Mouse (Mus musculus) erythroid progenitor cell, adult 5-6 weeks (primary cell): ENCODE results near the gene Npy5r. TPM values are rescaled to one million over a fixed set of nuclear protein-coding genes. Genes with fewer than 3 reads are reported as not detected.

Experiments used
- ATAC-seq: replicated peaks from 2 replicates; pipeline ENCODE4 v1.8.0; 2016; ENCODE audit warnings: moderate number of reproducible peaks, mild to moderate bottlenecking, moderate TSS enrichment, inconsistent platforms; ENCODE audit not compliant: poor library complexity, low FRiP score, severe bottlenecking
- total RNA-seq, 2 experiments: library from RNA; stranded (forward) in 1 of 2; stranded (reverse) in 1 of 2; fragments of 150-400 nt in 1 of 2; fragments of 186-747, 209-891 nt in 1 of 2; gene quantifications; 2 replicates each; pipeline versions ENCODE4 v1.2.3 to v1.2.4; 2015 to 2017; ENCODE audit warnings: low replicate concordance in 2 of 2

Gene Npy5r
- total RNA-seq (2015; ENCODE audit: low replicate concordance) (not detected in 2 replicates), total RNA-seq (2017; ENCODE audit: low replicate concordance) (not detected in 2 replicates)

DNA sequence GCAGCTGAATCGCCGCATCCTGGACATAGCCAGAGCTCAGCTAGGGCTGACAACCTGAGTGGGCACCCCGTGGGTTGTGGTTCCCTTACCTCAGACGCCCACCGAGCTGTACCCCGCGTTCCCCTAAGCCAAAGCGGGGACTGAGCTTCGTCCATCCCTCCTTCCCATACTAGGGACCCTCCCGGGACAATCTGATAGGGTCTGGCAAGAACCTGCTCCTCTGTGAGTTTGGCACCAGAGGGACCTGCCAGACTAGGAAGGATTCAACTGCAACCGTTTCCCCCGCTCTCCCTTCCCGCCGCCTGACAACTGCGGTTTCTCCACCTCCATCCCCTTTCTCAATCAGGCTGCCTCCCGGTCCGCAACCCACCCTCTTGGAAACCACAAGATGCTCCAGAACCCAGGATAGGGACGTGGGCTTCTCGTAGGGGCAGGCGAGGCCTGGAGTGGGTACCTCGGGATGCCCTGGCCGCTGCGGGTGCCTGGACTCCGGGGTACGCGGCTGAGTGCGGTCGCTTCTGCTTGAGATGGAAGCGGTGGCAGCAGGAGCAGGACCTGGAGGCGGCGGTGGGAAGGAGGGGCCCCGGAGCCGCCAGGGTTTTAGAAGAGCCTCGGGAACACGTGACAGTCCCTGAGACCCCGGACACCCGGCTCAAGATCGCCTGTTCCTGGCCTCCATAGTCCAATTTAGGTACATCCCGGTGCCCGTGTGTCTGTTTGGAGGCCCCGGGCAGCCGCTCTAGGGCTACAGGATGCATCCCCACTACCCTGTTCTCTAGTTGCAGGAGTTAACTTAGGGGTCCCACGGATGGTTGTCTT is at the start of gene Npy5r:
Gene Npy5r, minus strand, starts transcription at position 618 of the 819 bp plus-strand sequence.
- no peak for ATAC-seq

DNA sequence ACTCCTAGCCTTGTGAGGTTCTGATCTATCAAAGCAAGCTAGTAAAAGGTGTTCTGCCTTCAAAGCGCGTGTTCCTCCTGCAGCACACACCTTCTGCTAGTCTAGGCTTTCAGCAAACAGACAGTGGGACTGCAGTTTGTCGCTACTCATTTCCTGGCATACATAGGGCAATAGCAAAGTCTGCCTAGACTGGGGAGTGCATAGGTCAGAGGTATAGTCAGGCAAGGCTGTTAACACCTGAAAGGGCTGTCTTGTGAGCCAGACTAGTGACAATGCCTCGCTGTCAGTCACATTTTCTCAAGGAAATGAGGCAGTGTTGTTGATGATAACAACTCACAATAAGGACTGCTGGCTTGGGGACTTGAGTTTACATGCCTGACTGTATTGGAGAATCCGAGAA is 44.0 kb upstream of the Npy5r start:
- no peak for ATAC-seq

DNA sequence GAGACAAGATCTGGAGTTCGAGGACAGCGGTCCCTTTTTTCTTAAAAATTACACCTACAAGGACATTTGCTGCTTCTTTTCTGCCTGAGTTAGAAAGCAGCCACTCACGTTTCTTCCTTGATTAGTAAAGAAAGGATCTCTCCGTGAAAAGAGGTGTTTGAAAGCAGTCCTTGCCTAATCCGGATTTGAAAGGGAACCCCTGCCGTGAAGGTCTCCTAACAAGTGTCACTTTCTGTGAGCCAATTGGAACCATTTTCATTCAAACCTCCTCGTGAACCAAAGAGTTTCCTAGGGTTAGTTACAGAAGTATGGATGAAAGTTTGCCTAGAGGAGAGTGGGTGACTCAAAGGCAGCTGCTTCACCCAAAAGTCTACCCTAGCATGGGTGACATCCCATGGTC is 41.5 kb upstream of the Npy5r start:
- ATAC-seq: no peak

DNA sequence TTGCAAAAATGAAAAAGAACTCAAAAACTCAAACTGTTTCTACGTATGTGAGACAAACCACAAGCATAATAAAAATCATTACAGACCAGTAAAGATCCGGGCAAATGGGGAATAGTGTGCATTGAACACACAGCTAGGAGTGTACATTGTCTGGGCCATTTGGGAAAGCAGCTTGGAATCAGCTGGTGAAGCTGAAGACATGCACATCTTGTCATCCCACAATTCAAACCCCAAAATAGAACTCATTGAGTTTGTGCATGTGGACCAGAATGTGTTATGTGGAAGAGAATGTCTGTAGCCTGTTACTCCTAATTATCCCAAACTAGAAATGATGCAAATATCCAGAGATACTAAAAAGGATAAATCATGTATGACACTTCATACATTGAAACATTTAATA is 34.9 kb upstream of the Npy5r start:
- ATAC-seq: no peak

DNA sequence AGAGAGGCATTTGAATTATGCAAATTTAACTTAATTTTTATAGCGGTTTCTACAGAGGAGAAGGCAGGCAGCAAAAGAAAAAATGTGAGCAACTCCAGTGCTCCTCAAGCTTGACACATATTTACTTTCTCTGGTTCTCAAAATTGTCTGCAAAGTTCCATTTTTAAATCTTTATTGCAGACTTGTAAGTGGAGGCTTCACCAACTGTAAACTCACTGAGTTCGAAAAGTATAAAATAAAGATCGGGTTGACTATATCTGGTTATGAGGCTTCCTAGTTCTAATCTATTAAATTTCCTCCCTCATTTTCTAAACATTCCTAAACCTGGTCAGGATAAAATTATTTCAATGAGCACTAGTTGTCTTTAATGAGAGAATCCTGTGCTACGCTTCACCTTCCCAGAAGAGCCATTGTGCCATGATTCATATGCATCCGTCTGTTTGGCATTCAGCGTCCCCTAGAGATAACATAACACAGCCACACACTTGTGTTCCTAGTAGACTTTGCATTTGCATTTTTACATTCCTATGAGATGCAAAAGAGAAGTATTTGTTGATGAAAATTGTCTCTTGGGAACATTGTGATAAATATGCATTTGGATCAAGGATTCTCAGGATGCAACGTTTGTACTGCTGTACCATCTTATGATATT is 26.5 kb upstream of the Npy5r start:
- no peak for ATAC-seq

DNA sequence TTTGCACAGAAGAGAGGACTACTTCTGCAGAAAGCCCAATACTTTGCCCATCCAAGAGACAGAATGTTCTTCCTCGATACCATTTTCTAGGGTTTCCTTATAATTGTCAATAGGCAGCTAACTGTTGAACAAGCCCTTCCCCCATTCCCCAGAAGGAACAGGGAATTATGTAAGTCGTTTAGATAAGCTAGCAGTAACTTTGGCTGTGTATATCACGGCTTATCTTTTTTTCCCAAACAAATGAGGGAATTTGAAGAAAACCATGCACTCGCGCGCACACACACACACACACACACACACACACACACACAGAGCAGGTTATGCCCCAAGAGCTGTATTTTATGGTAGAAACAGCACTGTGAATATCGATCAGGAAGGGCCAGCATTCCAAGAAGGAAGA is 10.9 kb upstream of the Npy5r start:
- ATAC-seq: no peak

DNA sequence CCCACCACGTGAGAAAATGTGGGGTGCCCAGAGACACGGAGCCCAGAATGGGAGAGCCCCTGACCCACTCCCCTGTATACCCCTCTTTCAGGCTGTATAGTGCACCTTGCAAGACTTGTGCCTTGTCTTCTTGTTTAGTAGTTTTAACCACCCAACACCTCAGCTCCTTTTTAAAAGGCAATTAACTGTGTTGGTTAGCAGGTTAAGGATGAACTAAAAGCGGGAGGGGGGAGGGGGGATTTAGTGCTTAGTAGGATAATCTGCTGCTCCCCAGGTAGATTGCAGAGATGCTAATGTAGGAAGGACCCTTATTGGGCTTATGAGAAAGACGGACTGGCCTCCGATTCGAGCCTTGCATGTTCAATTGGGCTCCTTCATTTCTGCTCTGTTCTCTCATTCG is 10.1 kb upstream of the Npy5r start:
- no peak for ATAC-seq

DNA sequence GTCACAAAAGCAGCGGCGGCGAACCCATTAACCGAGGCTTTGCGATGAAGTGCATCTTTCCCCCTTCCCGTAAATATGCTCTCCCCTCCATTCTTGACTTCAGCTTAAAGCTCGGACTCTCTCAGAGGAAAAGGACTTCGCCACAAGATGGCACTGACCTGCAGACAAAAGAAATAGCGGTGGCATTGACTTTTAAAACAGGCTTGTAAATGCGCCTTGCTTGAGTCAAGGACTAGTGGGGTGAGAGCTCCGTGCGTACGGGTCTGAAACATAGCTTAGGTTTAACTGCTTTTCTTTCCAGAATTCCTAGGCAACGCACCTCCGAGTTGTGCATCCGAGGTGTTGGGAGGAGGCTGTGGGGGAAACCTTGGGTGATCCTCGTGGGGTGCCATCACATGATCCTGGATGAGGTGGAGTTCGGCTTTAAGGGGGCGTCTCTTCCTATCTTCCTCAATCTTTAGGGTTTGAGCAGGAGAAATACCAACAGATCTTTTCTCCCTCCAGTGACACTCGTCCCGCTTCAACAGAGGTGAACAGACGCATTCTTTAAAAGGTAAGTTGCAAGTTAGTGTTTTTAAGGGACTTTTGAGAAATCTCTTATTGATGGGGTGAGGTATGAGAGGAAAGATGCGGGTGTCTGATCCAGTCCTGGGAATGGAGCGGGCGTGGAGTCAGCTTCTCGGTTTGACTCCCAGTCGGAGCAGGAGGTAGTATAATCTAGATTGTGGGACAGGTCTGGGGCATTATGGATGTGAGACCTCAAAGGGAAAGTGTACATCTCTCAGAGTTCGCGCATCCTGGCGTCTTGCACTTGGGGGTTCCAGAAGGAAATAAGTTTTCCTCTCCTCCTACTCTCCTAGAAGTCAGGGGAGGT is 9.3 kb upstream of the Npy5r start, which contains the start of gene Npy1r:
Gene Npy1r, plus strand, starts transcription at position 223 of the 874 bp plus-strand sequence.
- no peak for ATAC-seq

DNA sequence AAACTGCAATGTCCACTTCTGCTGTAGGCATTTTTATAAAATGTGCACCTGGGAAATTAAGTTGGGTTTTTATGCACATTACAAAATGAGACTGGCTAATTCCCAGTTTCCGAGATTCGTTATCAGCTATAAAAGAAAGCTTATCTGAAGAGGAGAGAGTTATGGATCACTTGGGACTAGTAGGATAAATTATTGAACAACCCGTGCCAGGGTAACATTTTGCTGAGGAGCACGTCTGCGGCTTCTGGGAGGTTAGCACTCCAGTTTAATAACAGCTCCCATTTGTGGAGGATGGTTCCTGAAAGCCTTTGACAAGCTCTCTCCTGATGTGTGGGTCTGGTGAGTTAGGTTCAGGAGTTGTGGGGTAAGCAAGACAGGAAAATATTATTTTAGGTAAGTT is 2.5 kb upstream of the Npy5r start:
- no peak for ATAC-seq

DNA sequence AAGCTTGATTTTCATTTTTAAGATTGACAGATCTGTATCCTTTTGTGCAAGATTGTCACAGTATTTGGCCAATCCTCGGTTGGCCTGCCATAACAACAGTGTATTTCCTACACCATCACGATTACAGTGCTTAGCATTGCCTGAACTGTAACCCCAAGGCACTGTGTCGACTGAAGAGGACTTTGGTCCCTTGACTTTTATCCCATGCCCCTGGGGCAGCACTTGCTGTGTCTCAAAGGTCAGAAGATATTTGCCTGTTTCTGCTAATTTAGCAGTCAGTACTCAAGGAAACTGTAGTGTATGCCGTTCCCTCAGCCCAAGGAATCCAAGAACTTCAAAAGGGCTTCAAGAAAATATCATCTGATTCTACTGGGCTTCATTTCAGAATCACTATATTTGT is 871 bp upstream of the Npy5r start:
- ATAC-seq: no peak

DNA sequence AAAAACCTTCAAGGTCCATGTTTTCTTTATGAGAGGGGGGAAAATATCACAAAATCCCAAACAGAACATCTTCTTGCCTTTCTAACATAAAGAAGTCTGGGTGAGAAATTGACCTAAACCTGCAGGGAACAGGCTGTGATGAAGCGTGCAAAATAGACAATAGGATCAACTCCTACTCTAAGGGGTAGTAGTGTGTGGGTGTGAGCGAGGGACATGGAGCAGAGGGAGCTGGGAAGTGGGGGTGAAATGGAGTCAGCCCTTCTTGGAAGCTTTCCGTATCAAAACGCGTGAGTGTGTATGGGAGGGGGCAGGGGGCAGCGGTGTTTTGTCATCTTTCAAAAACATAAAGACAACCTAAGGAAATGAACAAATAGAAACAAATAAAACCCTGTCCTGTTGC is 467 bp upstream of the Npy5r start:
- ATAC-seq: no peak

DNA sequence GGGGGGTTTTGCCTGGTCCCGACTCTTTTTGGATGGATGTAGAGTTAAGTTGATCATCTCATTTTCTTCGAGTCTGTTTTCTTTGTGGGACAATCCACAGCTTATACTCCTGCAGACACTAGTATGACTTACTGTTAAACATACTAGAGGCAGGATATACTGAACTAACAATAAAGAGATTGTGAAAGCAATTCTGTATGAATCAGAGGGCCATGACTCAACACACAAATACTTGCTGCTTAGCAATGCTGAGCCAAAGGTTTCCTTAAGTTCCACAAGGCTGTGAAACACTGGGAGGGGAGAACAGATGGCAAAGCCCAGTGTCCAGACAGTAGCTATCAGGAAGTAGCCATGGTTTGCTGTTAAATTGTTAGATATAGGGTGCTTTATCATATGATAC is 6.7 kb downstream of the Npy5r start:
- ATAC-seq: no peak

DNA sequence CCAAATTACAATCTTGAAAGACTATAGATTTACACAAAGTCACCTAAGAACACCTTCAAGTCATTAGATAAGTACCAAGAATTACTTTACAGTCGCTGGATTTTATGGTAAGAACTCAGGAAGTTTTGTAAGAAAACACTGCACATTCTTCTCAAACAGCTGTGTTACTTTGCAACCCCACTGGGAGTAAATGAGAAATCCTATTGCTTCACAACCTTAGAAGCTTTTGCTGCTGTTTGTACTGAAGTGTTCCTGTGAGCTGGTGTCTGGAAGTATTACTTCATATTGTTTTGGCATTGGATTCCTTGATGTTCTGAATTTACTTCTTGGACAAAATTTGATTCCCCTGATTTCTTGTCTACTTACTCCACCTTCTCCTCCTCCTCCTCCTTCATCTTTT is 57.2 kb downstream of the Npy5r start:
- no peak for ATAC-seq

Other genes with a start within 250 kb of the Npy5r start
- gene Tma16, start 201.6 kb downstream of the Npy5r start, total RNA-seq (2015; ENCODE audit: low replicate concordance): 5.4 and 5.8 TPM in 2 replicates
- gene Tma16, start 201.6 kb downstream of the Npy5r start, total RNA-seq (2017; ENCODE audit: low replicate concordance): 4.1 and 9.3 TPM in 2 replicates
- not detected in 2 replicates for gene Tktl2, start 176.4 kb downstream of the Npy5r start, total RNA-seq (2015; ENCODE audit: low replicate concordance)
- not detected in 2 replicates for gene Tktl2, start 176.4 kb downstream of the Npy5r start, total RNA-seq (2017; ENCODE audit: low replicate concordance)
- not detected in 2 replicates for gene Npy1r, start 9.1 kb upstream of the Npy5r start, total RNA-seq (2015; ENCODE audit: low replicate concordance)
- gene Npy1r, start 9.1 kb upstream of the Npy5r start, total RNA-seq (2017; ENCODE audit: low replicate concordance): not detected in 2 replicates
- gene Naf1, start 172.1 kb upstream of the Npy5r start, total RNA-seq (2015; ENCODE audit: low replicate concordance): 1.4 and 10.9 TPM in 2 replicates
- gene Naf1, start 172.1 kb upstream of the Npy5r start, total RNA-seq (2017; ENCODE audit: low replicate concordance): 1.5 and 4.4 TPM in 2 replicates